Mouse (Mus musculus) lung, postnatal 0 days (tissue): ENCODE measurements around the gene Surf4.

Experiments
- CTCF ChIP-seq: IDR thresholded peaks from 2 replicates; pipeline ENCODE4 v1.5.1; 2016; ENCODE audit warnings: antibody characterized with exemption, mild to moderate bottlenecking
- EP300 ChIP-seq: IDR thresholded peaks from 2 replicates; pipeline ENCODE4 v1.6.1; 2016; ENCODE audit warnings: antibody characterized with exemption, mild to moderate bottlenecking, control low read depth

GRCm38 (mm10) chr2:26933304-26934055 lies at the start of gene Surf4, which contains the start of gene Stkld1:
- TF ChIP-seq CTCF (no peak), EP300 (no peak)
